Mouse (Mus musculus): ENCODE results near the gene Bag5. TPM values are rescaled to one million over a fixed set of nuclear protein-coding genes. Genes with fewer than 3 reads are reported as not detected.
A peak's percentile ranks its signal among the peaks of the same experiment; 100 is the strongest.
"Not testable (repeated sequence)": the region's sequence is repeated elsewhere in the genome, so short reads cannot be mapped to it uniquely, and the experiment has no call there.

Gene Bag5
- 10 to 100 TPM; 22.0 to 40.1 (median 36.7) TPM for polyA plus RNA-seq (2017; shearing (Covaris generic))

DNA sequence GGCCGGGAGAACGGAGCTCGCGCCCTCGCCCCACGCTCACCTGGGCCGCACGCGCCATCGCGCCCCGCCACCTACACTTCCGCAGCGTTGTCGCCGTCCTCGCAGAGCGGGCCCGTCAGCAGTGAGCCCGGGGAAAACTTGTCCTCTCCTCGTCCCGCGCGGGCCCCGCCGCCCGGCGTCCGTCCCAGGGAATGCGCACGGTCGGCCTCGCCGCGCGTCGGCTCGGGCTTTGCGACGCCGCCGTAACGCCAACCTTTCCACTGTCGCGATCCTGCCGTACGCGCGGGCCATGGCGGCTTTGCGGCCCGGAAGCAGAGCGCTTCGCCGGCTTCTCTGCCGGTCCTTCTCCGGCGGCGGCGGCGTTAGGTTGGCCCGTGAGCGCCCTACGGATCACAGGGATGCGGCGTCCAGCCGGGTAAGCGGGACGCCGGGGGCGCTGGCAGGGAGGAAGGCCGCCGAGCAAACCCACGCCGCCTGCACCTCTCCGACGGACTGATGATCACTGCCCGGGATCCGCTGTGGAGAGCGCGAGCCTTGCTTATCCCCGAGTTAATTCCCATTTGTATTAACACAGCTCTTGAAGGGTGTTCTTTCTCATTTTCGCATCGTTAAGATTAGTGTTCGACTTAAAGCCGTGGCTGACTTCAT, at the start of gene Bag5, which contains the start of gene Apopt1:
Gene Bag5 (minus strand): TSS at position 254 of the 648 bp plus-strand sequence.
Gene Apopt1 (plus strand): TSS at position 258 of the 648 bp plus-strand sequence.
- ATAC-seq: peak; percentile 96

DNA sequence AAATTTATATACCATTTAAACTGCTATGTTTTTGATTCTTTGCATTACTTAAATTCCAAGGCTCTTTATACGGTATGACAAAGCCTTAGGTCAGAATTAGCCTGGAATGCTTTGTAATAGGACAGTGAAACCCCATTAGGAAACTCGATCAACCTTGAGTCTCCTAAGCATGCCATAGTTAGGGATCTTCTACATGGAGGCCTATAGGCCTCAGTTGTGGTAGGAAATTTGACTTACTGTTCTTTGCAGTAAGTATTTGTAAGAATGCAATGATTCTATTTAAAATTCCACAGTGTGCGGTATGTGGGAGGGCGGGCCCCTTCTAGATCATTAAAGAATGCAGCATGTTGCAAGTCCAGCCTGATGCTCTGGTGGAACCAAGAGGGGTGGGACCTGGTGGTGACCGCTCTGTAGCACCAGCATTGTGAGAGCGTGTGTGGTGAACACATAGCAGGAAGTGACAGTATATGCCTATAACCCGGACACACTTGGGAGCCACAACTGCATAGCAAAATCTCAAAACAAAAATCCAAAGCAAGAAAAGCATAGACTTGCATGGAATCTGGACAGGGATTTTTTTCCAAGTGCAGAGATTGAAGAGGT, 47.4 kb upstream of the Bag5 start:
- ATAC-seq: no peak

DNA sequence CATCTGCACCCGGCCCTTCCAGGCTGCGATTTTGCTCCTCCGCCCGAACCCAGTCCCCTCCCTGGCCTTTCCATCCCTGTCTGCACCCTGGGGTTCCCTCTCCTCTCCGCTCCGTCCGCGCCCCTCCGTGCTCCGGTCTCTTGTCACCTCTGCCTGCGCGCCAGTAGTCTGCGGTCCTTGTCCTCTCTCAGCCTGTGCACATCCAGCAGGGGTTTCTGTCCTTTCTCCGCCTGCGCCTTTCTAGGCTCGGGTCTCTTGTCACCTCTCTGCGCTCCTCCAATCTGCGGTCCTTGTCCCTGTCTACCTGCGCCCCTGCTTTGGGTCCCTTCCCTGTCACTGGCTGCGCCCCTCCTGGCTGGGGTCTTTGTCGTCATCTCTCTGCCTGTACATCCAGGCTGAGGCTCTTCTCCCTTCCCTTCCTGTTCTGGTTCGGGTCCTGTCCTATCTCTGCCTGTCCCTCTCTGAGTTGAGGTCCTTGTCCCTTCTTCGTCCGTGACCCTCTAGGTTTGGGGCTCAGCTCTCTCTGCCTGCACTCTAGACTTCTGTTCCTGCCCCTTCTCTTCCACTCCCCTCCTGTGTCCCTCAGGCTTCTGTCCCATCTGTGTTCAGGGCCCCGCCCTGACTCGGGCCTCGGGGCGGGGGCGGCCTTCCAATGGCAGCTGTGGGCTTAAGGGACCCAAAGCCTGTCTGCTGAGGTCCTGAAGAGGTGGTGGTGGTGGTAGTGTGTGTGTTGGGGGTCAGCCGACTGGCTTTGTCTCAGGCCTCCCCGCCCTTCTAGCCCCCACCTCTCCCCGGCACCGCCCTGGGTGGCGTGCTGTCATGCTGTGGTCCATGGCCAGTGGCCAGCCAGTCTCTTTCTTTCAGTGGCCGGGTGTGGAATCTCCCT, 46.4 kb upstream of the Bag5 start:
- ATAC-seq: peak; percentile 37

DNA sequence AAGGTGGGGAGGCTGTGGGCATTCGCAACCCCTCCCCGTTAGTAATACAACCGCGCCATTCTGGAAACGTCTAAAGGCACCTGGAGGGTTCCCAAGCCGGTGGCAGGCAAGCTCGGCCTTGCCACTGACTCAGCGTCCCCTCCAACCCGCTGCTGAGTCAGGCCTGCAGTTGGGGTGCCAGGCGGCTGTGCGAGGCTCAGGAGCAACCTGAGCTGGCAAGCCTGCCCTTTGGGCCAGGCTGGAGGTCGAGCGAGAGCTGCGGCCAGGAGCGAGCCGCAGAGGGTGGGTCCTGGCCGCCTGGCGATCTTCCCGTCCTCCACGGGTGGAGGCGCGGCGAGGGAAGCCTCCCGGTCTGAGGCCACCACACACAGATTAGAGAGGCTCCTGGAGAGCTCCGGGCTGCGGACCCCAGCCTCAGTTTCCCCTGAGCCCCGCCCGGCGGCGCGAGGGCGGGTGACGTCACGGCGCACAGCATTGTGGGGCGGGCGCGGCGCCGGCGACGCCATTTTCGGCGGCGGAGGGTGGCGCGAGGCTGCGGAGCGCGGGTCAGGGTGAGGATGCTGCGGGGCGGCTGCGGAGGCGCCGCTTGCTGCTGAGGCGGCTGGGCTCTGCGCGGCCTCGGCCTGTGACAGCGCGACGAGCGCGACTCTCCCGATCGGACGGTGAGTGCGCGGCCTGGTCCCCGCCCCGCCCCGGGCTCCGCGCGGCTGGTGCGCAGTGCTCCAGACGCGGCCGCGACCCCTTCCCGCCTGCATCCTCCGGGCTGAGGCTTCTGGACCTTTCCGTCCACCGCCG, 45.5 kb upstream of the Bag5 start, which contains the start of gene Klc1:
Gene Klc1 (plus strand): TSS at position 469 of the 795 bp plus-strand sequence.
- peak; percentile 86 for ATAC-seq

DNA sequence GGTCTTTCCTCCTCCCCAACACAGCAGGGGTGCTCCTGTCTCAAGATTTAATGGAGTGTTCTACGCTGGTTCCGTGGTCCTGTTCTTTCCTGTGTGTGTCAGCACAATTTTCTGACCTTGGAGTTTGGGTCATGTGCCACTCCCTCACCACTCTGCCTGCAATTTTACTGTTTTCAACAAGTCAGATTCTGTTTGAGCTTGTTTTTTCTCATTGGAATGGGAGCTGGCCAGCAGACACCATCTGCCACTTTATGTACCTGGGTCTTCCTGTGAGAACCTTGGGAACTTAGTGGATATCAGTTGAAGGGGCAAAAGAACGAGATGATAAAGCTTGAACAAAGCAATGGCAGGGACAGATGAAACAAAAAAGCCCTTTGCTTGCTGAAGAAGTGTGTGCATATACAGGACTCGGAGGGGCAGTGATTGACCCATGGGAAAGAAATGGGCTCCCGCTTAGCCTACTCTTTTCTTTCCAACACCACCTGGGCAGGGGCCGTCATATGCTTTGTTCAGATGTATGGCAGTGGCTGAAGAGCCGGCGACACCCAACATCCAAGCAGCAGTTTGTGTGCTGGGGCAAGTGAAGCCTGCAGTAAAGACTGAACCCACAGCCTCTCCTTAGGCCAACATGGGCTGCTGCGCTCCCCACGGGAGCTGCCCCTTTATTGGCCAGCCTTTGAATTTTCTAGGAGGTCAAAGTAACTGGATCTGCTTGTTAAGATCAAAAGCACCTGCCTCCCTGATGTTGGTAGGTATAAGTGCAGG, 44.7 kb upstream of the Bag5 start:
- no peak for ATAC-seq

DNA sequence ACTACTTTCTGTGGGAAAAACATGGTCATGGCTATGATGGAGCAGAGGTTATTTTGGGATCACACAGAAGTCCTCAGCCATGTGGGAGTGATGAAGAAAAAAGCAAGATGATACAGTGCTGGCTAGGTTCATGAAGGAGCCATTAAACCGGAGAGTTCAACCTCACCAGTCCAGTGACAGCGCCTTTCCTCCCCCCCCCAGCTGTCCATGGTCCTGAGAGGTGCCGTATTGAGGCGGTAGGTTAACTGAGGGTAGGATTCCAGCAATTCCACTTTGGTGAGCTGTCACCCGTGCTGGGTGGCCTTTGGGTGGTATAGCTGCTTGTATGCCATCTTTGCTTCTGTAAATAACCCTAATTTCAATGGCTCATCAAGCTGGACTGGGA, 43.6 kb upstream of the Bag5 start:
- no peak for ATAC-seq

DNA sequence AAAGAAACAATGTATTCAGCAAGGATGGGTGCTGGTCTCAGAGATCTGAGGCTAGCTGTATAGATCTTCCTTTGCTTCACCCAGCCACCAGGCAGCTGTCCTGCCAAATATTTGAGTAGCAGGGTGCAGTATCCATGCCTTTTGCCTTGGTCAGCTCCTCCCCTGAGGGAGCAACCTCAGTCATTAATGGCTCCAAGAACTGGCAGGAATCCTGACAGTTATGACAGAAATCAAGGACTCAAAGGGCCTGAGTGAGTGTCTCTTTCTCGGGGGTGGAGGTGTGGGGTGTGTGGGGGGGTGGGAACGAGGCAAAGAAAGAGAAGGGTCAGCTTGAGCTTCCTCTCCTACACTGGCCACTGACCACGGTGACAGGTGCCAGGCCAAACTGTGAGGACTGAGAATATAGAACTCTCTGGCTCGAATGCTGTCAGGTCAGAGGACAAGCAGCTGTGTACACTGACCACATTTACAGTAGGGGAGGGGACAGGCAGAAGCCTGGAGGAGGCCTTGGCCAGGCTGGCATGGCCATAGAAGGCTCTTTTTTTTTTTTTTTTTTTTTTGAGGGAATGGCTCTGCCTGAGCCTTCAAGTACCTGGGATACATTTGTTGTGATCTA, 43.1 kb upstream of the Bag5 start:
- no peak for ATAC-seq

- ATAC-seq: no peak
Measured at GRCm38 (mm10) chr12:111755231-111755630, 42.2 kb upstream of the Bag5 start.

- ATAC-seq: no peak
Measured at GRCm38 (mm10) chr12:111754710-111755109, 41.7 kb upstream of the Bag5 start.

GRCm38 (mm10) chr12:111753347-111753746, 40.3 kb upstream of the Bag5 start:
- no peak for ATAC-seq

DNA sequence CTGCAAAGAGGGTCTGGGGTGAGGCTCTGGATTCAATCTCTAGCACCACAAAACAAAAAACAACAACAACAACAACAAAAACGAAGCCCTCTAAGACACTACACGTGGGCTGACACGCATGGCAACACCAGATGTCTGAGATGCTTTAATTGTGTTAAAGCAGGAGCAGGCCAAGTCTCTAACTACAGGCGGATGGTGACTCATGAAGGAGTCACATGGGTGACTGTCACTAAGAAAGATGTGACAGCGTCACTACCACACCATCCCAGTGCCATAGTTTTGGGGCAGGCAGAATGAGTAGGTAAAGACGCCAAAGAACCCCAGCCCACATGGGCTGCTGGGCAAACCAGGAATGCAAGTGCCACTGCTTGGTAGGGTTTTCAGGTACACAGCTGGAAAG, 39.4 kb upstream of the Bag5 start:
- no peak for ATAC-seq

- ATAC-seq: no peak
Measured at GRCm38 (mm10) chr12:111750739-111751138, 37.7 kb upstream of the Bag5 start.

DNA sequence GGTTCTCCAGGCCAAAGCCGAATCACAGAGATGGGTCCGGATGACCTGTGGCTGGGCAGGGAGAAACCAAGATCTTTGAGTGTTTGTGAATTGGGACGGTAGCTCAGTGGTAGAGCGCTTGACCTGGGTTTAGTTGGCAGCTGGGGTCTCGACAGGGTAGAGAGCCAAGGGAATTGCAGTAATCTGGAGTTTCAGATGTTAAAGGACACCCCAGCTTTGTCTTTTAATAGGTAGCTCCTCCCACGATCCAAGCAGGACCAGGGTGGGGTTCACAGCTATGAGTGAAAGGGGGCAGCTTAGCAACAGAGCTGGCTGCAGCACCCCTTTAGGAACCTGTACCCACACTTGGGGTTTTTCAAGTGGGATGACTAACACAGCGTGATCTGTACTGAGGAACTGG, 34.4 kb upstream of the Bag5 start:
- ATAC-seq: no peak

GRCm38 (mm10) chr12:111746091-111746490, 33.0 kb upstream of the Bag5 start:
- ATAC-seq: no peak

DNA sequence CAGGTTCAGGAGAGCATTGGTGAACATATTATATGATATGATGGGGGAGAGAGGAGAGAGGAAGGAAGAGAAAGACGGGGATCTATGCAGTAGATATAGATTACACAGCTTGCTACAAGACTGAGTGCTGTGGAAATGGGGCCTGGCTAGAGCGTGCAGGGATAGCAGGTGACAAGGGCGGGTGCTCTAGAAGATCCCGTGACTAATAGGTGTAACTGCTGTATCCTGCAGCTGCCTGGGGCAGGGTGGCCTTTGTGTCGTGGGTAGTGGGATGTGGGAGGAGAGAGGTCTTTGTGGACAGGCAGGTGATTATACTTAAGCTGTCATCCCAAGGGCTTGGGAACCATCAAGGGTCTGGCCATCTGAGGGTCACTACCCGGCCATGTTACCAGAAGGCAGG, 32.2 kb upstream of the Bag5 start:
- no peak for ATAC-seq

- ATAC-seq: no peak
Measured at GRCm38 (mm10) chr12:111743981-111744423, 30.9 kb upstream of the Bag5 start.

DNA sequence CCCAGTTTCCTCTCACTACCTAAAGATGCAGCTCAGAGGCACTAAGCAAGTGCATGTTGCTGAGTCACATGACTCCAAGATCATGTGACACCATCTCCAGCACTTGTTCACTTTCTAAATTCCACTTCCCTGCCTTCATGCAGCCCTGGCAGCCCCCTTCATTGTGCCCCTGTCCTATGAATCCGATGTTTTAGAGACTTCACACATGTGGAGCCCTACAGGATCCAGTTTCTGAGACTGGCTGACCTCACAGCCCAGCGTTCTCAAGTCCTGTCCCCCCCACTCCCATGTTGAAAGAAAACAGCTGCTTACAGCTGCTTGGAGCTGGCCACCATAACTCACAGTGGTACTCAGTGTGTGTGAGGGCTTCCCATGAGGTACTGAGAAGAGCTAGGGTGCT, 30.4 kb upstream of the Bag5 start:
- ATAC-seq: no peak

DNA sequence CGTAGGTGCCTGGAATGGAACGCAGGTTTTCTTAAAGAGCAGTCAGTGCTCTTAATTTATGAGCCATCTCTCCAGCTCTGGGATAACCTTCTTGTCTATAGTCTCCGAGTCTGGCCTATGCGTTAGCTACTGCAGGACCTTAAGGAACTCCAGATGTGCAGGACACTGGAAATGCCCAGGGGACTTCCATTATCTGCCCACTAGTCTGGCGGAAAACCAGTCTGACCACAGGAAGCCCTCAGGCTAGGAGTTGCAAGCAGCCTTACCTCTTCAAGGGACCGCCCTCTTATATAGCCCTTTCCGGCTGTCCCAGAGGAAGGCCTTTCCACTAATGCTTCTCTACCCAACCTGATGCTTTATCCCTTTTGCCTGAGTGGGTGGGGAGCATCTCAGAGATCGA, 28.3 kb upstream of the Bag5 start:
- no peak for ATAC-seq

DNA sequence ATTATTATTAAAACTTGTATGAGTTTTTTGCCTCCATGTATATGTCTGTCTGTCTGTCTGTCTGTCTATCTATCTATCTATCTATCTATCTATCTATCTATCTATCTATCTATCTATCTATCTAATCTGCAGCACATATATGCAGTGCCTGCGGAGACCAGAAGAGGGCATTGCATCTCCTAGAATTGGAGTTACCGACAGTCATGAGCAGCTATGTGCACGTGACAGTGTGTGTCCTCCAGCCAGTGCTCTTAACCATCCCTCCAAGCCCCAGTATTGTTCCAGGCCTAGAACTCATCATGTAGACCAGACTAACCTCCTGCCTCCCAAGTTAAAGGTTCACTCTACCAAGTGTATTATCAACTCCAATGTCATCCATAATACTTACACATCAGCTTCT, 25.7 kb upstream of the Bag5 start:
- ATAC-seq: no peak

DNA sequence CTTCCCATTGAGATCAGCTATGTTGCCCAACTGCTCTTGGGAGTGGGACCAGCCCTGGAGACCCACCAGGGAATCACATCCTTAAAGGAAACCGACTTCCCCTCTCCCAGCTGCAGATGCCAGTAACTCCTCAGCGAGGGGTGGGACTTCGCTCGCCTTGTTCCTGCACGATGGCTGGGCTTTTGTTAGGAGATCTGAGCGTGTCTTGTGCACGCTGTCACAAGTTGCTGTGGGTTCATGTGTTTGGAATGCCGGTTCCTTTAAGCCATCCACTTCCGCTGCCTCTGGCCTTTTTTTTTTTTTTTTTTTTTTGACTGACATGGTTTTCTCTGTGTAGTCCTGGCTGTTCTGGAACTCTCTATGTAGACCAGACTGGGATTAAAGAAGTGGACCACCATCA, 24.3 kb upstream of the Bag5 start:
- no peak for ATAC-seq

GRCm38 (mm10) chr12:111736676-111737075, 23.6 kb upstream of the Bag5 start:
- ATAC-seq: not testable (repeated sequence)
